Mouse (Mus musculus): ENCODE measurements around the gene Atg5.

DNA sequence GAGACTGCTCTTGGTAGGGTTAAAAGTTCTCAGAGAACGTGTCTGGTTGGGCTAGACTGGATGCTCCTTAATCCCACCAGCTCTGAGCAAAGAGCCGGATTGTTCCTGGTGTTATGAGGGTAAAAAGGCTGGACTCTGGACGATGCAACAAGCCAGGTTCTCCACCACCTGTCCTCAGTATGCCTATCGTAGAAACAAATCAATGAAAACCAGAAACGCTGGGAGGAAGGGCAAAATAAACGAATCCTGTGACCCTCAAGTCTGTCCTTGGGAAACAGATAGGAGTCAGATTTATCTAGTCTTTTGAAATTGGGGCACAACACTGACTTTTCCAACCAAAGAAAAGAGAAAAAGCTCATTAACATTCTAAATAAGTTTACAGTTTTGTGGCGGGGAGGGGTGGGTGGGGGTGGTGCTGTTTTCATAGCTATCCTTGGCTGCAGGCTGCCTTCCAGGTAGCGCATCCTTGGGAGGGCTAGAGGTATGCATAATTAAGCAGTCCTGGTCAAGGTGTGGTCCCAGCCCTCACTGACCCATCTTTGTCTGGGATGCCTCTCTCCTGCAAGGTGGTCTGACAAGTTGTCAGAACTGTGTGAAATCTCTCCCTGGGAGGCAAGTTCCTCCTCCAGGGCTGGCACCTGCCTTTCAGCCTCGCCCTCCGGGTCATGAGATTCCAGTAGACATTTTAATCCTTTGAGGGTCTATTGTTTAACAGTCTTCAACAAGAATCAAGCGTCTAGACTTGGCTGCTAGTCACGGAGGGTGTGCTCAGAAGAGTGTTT lies 123.5 kb downstream of the Atg5 start:
- TF ChIP-seq POLR2A (IDR thresholded peaks at IDR 0.05; ENCODE audit: low read depth, low read length) (no peak), CTCF (IDR thresholded peaks at IDR 0.05; ENCODE audit: borderline replicate concordance, insufficient read depth, low read length) (no peak)

All from embryonic fibroblast, embryonic 13.5 days (primary cell).